ENCODE assay signal across 8 mouse cellular contexts in the genomic region with DNA sequence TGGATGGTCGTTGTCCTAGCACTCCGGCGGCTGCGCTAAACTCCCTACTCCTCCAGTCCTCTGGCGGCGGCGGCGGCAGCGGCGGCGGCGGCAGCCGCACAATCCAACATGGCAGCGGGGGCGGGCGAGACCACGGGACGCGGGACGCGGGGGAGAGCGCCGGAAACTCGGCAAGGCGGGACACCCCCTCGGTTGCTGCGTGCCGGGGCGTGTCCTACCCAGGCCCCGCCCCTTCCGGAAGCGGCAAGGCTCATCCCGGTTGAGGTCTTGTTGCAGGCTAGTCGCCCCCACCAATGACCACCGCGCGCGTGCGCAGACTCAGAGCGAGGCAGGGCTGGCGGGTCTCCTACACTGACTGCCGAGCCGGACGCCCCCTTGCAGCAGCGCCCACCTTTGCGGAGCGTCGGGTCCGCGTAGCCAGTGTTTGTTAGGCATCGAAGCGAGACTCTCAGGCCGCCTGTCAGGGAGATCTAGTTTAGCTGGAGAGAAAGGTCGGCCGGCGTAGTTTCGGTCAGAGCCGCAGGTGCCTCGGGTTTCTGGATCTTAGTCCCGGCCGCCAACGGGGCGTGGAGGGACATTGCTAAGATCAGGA. TPM values are rescaled to one million over a fixed set of nuclear protein-coding genes. Genes with fewer than 3 reads are reported as not detected.
A peak's percentile ranks its signal among the peaks of the same experiment; 100 is the strongest.
DNase-seq lines count a peak whose midpoint lies in the region; ATAC-seq lines count a peak whose summit lies in the region.

Gene Wasl (minus strand): TSS at position 143 of the 592 bp plus-strand sequence.

- ATAC-seq in CD4-positive, CD25-positive, alpha-beta regulatory T cell, adult 4 months: peak; percentile 92
- ATAC-seq in heart, embryonic 14.5 days (ENCODE audit: insufficient number of reproducible peaks, insufficient read depth, low FRiP score, low read depth): peak; percentile 98
- ATAC-seq in liver, embryonic 13.5 days (ENCODE audit: low read depth): peak; percentile 94
- ATAC-seq in stomach, embryonic 16.5 days (ENCODE audit: insufficient read depth, low FRiP score): peak; percentile 98

- no peaks in the 10 kb centered on the region for H3K27me3 ChIP-seq in heart, embryonic 14.5 days (ENCODE audit: control insufficient read depth, insufficient read depth, low read length)
- no peaks in the 10 kb centered on the region for H3K27me3 ChIP-seq in liver, embryonic 13.5 days
- no peaks in the 10 kb centered on the region for H3K27me3 ChIP-seq in stomach, embryonic 16.5 days (ENCODE audit: control insufficient read depth, insufficient read depth, low read length)

- peak; percentile 85 for DNase-seq in c-Kit-negative CD71-positive TER-119-positive erythroid progenitor cells, embryonic 14.5 days (ENCODE audit: low read depth, low spot score)
- DNase-seq in fibroblast of lung, adult 2 months (ENCODE audit: low read depth): peak; percentile 83
- DNase-seq in kidney, postnatal 14 days: peak; percentile 99
- peak; percentile 96 for DNase-seq in liver, embryonic 13.5 days
- DNase-seq in neural tube, embryonic 10.5 days (ENCODE audit: extremely low spot score, low spot score): peak; percentile 99

- under 1% methylated on average over 50 of the region's 63 CpGs for WGBS in heart, embryonic 14.5 days
- WGBS in liver, embryonic 13.5 days (ENCODE audit: insufficient replicate concordance): under 1% methylated on average over 58 of the region's 63 CpGs
- under 1% methylated on average over 63 of the region's 63 CpGs for WGBS in stomach, embryonic 16.5 days

- 0 out of 2 replicates have a peak, but pooled peaks cover 4% of the 10 kb centered on the region for H3K36me3 ChIP-seq in heart, embryonic 14.5 days (ENCODE audit: control insufficient read depth, insufficient read depth, low read length)
- H3K36me3 ChIP-seq in liver, embryonic 13.5 days: no peaks in the 10 kb centered on the region
- no peaks in the 10 kb centered on the region for H3K36me3 ChIP-seq in stomach, embryonic 16.5 days (ENCODE audit: control insufficient read depth, insufficient read depth, low read length)

- peak within 1 kb of the TSS; percentile 91 to 99 for H3K27ac ChIP-seq in heart, embryonic 14.5 days (replicated peaks in 1 of 2; ENCODE audit: control insufficient read depth in 1 of 2, insufficient read depth in 1 of 2, low read depth in 2 of 2, low read length in 2 of 2)
- H3K27ac ChIP-seq in liver, embryonic 13.5 days: peak within 1 kb of the TSS; percentile 96
- H3K27ac ChIP-seq in stomach, embryonic 16.5 days (ENCODE audit: low read length): peak within 1 kb of the TSS; percentile 98

- peak within 1 kb of the TSS; percentile 99 for H3K9ac ChIP-seq in heart, embryonic 14.5 days (ENCODE audit: low read length)
- peak within 1 kb of the TSS; percentile 99 for H3K9ac ChIP-seq in liver, embryonic 13.5 days
- peak within 1 kb of the TSS; percentile 98 for H3K9ac ChIP-seq in stomach, embryonic 16.5 days (ENCODE audit: low read length)

- no peaks in the 10 kb centered on the region for H3K9me3 ChIP-seq in heart, embryonic 14.5 days (ENCODE audit: control insufficient read depth, low read length)
- no peaks in the 10 kb centered on the region for H3K9me3 ChIP-seq in liver, embryonic 13.5 days (replicated peaks)
- H3K9me3 ChIP-seq in stomach, embryonic 16.5 days (replicated peaks; ENCODE audit: control insufficient read depth, low read length): no peaks in the 10 kb centered on the region

- peak within 1 kb of the TSS; percentile 94 for H3K4me2 ChIP-seq in heart, embryonic 14.5 days (ENCODE audit: low read length)
- peak within 1 kb of the TSS; percentile 90 for H3K4me2 ChIP-seq in liver, embryonic 13.5 days
- H3K4me2 ChIP-seq in stomach, embryonic 16.5 days (ENCODE audit: low read depth, low read length): peak within 1 kb of the TSS; percentile 89

- peak within 1 kb of the TSS; percentile 86 to 98 for H3K4me3 ChIP-seq in heart, embryonic 14.5 days (ENCODE audit: control insufficient read depth in 1 of 2, insufficient read depth in 1 of 2, low read depth in 1 of 2, low read length in 2 of 2)
- peak within 1 kb of the TSS; percentile 98 for H3K4me3 ChIP-seq in liver, embryonic 13.5 days (replicated peaks)
- H3K4me3 ChIP-seq in stomach, embryonic 16.5 days (replicated peaks; ENCODE audit: low read length): peak within 1 kb of the TSS; percentile 99

- H3K4me1 ChIP-seq in heart, embryonic 14.5 days (ENCODE audit: control insufficient read depth in 2 of 2, insufficient read depth in 2 of 2, low read length in 2 of 2): peaks cover 0 to 15% of the 10 kb centered on the region in 2 experiments
- H3K4me1 ChIP-seq in liver, embryonic 13.5 days (replicated peaks): peaks cover 30% of the 10 kb centered on the region
- peaks cover 10% of the 10 kb centered on the region for H3K4me1 ChIP-seq in stomach, embryonic 16.5 days (ENCODE audit: control insufficient read depth, insufficient read depth, low read length)

RNA-seq across cellular contexts. Expression of gene Wasl, which starts in this region (rescaled TPM):
- 10 to 100 TPM; 11.3 to 15.0 TPM for polyA plus RNA-seq in CD4-positive, CD25-positive, alpha-beta regulatory T cell, adult 4 months (2017; shearing (Covaris generic))
- polyA plus RNA-seq in heart, embryonic 14.5 days (2014; fragmentation: Nextera tagmentation; extraction: Ambion mirVana): 43.8 and 49.7 TPM in 2 replicates
- 20.8 and 22.6 TPM in 2 replicates for polyA plus RNA-seq in liver, embryonic 13.5 days (2015; fragmentation: Nextera tagmentation; extraction: Ambion mirVana)
- 54.3 and 55.5 TPM in 2 replicates for polyA plus RNA-seq in stomach, embryonic 16.5 days (2015; fragmentation: Nextera tagmentation; extraction: Ambion mirVana)

Comparison
In these comparisons a context has a peak if more than half of its experiments do, and no peak if none do; other contexts are left out.
1. Peak in every context shown above with its lines: DNase-seq, ATAC-seq, H3K4me3 ChIP-seq and H3K27ac ChIP-seq.